Mouse (Mus musculus) left cerebral cortex, postnatal 14 days (tissue): ENCODE results near the gene Crp. TPM values are rescaled to one million over a fixed set of nuclear protein-coding genes. Genes with fewer than 3 reads are reported as not detected.
A peak's percentile ranks its signal among the peaks of the same experiment; 100 is the strongest.

Experiments
- DNase-seq, 2 experiments: peaks; one replicate each; pipeline ENCODE4 v3.0.0; 2021 to 2022; ENCODE audit warnings: low spot score in 2 of 2, mixed read lengths in 1 of 2
- intact Hi-C: fragments of 180-260 bp; cut with DNase I; formaldehyde crosslinking; loops from one replicate; pipeline ENCODE4 v1.15.1; 2025
- long read RNA-seq, 2 experiments: library from polyadenylated mRNA; stranded (forward); transcript quantifications; one replicate each; pipeline ENCODE4 v2.0.0; 2021
- total RNA-seq, 2 experiments: library from RNA; stranded (reverse); gene quantifications; 2 replicates each; pipeline ENCODE4 v1.2.3; 2021

Crp gene
- total RNA-seq, result not detected
- long read RNA-seq, experiment 1, result 0 reads
- long read RNA-seq, experiment 2, result 0 reads

GRCm38 (mm10) chr1:172697844-172698243 is at the start of gene Crp:
TSS of gene Crp (plus strand) at chr1:172698055.
- no peak for DNase-seq
- intact Hi-C loops, result no loop called here

DNA sequence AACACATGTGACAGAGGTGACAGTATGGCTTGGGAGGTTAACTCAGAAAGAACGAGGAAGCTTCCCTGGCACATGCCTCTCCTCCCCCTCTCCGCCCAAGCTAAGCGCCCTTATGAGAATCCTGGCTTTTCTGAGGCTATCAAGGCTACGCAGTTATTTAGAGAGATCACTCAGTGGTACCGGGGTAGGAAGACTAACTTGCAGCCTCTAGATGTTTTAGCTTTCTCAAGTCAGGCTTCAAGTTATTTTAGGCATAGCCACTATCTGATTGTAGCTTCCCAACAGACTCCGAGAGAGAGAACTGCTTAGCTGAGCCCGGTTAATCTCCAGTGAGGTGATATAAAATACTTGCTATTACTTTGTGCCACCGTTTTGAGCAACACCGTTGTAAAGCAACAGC is 48.5 kb upstream of the Crp start:
- intact Hi-C loops, result no loop called here
- DNase-seq, result no peak

GRCm38 (mm10) chr1:172650519-172651287 is 47.2 kb upstream of the Crp start:
- intact Hi-C loops, result no loop called here
- DNase-seq, result no peak

DNA sequence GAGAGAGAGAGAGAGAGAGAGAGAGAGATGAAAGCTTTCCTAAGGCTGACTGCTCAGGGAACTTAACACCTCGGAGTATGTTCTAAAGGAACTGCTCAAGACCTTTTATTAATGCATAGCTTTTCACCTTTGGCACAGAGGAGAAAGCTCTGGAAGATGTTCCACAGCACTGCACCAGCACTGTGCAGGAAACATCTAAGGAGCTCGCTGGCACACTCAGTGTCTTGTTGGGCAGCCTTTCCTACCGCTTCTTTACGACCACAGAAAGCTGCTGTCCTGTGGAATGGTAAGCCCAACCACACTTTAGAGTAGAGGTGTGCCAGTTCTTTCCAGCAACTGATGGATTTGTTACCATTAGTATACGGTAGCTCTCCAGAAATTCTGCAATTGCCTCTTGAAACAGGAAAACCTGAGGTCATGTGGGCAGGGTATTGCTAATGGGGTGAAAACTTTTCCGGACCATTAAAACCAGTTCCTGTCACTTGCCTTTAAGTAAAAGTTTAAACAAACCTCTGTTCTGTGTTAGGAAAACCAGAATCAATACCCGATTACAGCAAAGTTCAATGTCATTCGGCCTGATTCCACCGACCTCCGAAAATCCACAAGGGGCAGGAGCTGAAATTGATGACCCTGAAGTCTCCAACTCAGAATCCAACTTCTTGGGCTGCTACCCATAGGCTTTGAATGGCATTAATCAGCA is 46.4 kb upstream of the Crp start:
- intact Hi-C loops, result no loop called here
- no peak for DNase-seq

- intact Hi-C loops, result no loop called here
- no peak for DNase-seq
Measured at GRCm38 (mm10) chr1:172652040-172652662, 45.7 kb upstream of the Crp start.

- intact Hi-C loops, result no loop called here
Measured at GRCm38 (mm10) chr1:172653900-172654299, 44.0 kb upstream of the Crp start.

DNA sequence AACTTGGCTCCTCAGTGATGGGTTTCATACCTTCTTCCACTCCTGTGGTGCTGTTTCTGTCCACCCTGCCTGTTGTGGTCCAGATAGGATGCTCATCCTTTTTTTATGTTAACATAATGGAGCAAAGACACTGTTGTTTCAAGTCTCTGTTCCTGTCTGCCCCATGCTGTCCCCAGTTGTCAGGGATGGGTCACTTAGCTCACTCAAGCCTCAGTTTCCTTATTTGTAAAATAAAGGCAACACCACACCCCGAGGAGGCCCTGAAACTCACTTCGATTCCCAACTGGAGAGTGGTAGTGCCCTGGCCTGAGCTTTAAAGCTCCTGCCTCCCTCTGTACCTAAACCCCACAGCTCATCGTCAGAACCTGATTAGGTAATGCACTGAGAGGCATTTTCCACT is 40.6 kb upstream of the Crp start:
- intact Hi-C loops, result no loop called here
- peak in 1 of 2 experiments; percentile 1 for DNase-seq

More at GRCm38 (mm10) chr1:172653900-172654299, 44.0 kb upstream of the Crp start:
- DNase-seq, result no peak

GRCm38 (mm10) chr1:172659688-172660087 is 38.2 kb upstream of the Crp start:
- intact Hi-C loops, result no loop called here
- DNase-seq, result no peak

- DNase-seq, result no peak
- intact Hi-C loops, result no loop called here
Measured at GRCm38 (mm10) chr1:172665457-172665856, 32.4 kb upstream of the Crp start.

GRCm38 (mm10) chr1:172667597-172667996 is 30.3 kb upstream of the Crp start:
- DNase-seq, result no peak
- intact Hi-C loops, result no loop called here

DNA sequence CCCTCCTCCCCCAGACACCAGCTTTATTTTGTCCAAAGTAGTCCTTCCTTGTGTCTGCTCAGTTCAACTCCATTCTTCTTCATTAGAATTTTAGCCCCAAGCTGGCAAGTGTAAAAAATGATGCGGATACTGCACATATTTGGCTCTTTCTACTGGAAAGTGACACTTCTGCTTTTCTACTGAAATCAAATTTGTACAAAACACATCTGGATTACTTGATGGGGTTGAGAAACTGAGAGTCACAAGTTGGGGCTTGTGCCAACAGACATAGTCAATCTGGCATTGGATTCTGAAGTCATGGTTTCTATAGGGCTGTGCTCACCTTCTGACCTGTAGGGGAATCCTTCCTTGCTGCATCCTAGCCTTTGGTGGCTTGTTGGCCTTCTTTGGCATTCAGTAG is 27.1 kb upstream of the Crp start:
- no peak for DNase-seq
- intact Hi-C loops, result no loop called here

DNA sequence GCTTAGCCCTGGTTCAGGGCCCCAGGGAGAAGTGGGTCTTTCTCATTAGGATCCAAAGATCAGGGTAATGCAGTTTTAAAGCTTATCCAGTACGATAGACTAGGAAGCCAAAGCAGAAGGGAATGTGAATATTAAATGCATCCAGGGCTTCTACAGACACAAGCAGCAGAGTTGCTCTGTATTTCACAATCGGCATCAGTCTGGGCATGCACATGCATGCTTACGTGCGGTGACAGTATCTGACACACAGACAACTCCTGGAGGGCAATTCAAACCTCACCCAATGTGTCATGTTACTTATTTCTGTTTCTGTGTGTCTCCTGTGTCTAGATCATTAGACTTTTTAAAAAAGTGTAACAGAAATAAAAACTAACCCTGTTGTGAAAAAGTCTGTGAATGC is 17.1 kb upstream of the Crp start:
- no peak for DNase-seq
- intact Hi-C loops, result no loop called here

DNA sequence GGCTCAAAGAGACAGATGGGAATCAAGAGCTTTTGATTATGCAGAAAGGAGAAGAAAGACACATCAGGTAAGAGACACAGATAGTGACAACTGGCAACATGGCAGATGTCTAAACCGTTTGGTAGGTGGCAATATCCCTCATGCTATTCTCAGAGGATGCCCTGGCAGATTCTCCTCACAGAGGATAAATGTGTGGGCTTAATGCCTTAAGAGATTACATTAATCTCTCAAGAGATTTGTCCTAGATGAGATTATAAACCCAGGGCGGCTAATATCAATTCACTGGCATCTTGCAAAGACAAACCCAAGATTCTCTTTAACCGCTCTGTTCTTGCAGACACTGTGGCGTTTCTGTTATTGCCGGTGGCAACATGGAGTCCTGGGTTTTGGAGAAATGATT is 14.3 kb upstream of the Crp start:
- intact Hi-C loops, result no loop called here

DNA sequence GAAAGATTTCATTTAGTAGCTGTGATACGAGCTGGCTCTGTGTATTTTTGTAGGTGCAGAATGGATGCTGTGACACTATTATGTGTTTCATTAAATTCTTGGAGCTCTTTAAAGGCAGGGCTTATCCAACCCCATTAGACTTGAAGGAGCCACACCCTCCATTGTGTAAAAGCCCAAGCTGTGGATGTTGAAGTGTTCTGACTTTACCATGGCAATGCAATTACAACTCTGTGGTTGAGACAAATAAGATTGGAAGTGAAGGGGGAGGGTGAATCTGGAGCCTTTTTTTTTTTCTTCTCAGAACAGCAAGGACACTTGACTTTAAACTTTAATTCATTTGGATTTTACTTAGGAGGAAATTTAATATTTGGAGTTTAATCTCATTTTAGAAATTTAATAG is 13.9 kb upstream of the Crp start:
- intact Hi-C loops, result no loop called here
- no peak for DNase-seq

More for the DNA sequence above, 14.3 kb upstream of the Crp start:
- no peak for DNase-seq

DNA sequence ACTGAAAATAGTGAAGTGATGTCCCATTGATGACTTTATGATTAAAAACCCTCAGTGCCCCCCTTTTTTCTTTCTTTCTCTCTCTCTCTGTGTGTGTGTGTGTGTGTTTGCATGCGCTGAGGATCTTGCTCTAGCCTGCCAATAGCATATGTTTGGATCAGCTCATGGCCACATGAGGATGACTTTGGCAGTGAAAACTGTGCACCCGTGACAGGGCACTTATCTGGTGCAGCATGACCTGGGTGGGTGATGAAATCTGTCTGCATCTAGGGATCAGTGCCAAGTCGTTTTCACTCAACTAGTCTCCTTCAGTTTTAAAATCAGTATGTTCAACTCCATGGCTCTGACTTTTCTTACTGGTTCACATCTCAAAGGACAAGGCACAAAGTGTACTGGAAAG is 12.7 kb upstream of the Crp start:
- no peak for DNase-seq

GRCm38 (mm10) chr1:172697422-172697821 is 433 bp upstream of the Crp start:
- no peak for DNase-seq
- intact Hi-C loops, result no loop called here

More for the DNA sequence above, 12.7 kb upstream of the Crp start:
- intact Hi-C loops, result no loop called here

DNA sequence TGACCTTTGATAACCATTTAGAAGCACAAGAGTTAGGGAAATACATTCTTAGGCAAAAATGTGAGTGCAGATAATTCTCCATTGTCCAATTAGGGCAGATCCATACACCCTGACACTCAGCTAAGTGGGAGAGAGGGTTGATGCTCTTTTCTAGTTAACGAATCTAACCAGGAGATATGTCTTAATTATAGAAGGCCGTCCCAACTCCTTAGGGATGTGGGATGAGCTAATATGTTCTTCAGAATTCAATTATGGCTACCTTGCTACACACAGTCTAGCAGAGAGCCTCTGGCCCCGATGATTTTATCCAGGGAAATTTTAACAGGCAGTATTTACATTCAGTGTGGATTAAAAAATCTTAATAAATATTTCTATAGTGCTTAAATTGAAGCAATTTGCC is 3.0 kb downstream of the Crp start:
- DNase-seq, result no peak

DNA sequence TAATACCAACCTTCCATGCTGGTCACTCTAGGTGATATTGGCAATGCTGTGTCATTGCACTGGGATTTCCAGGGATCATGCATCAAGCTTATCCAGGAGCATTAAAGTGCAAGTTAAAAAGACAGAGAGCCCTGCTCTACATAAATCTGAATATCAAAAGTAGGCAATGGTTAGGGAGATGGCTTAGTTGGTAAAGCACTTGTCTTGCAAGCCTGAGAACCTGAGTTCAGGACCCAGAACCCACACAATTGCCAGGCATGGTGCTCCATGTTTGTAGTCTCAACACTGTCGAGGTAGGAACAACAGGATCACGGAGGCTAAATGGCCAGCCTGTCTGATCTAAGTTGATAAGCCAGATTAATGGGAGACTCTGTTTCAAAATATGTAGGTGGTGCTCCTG is 3.5 kb downstream of the Crp start:
- intact Hi-C loops, result no loop called here
- DNase-seq, result no peak

More for the DNA sequence above, 3.0 kb downstream of the Crp start:
- intact Hi-C loops, result no loop called here

- intact Hi-C loops, result no loop called here
- DNase-seq, result no peak
Measured at GRCm38 (mm10) chr1:172701901-172702300, 4.0 kb downstream of the Crp start.

- intact Hi-C loops, result no loop called here
Measured at GRCm38 (mm10) chr1:172704769-172705168, 6.9 kb downstream of the Crp start.

GRCm38 (mm10) chr1:172706243-172706642 is 8.4 kb downstream of the Crp start:
- intact Hi-C loops, result no loop called here
- no peak for DNase-seq

More at GRCm38 (mm10) chr1:172704769-172705168, 6.9 kb downstream of the Crp start:
- no peak for DNase-seq
